Mouse (Mus musculus) brain, embryonic 14.5 days (tissue): ENCODE results near the gene Poldip3. TPM values are rescaled to one million over a fixed set of nuclear protein-coding genes. Genes with fewer than 3 reads are reported as not detected.

Experiments used
- DNase-seq: peaks from one replicate; pipeline ENCODE4 v3.0.0-alpha.2; 2011; ENCODE audit warnings: low read depth
- CTCF ChIP-seq: fragments of 200-500 bp; IDR thresholded peaks from 2 replicates; pipeline ENCODE4 v1.5.1; 2012; ENCODE audit warnings: inconsistent platforms, mild to moderate bottlenecking, moderate library complexity, borderline replicate concordance; ENCODE audit not compliant: insufficient read depth, insufficient read length; ENCODE audit errors: extremely low read depth
- POLR2A ChIP-seq: fragments of 200-500 bp; IDR thresholded peaks from 2 replicates; pipeline ENCODE4 v1.6.1; 2012; ENCODE audit warnings: mild to moderate bottlenecking, inconsistent platforms, borderline replicate concordance; ENCODE audit not compliant: poor library complexity, insufficient read depth, insufficient read length, severe bottlenecking; ENCODE audit errors: extremely low read depth
- polyA plus RNA-seq: library from polyadenylated mRNA; depleted of rRNA; stranded (reverse); fragments of >200 nt; gene quantifications from 2 replicates; pipeline ENCODE4 v1.2.3, GENCODE M21; 2012; rRNA removed

Gene Poldip3
- polyA plus RNA-seq, result 92.9 and 101 TPM in 2 replicates

DNA sequence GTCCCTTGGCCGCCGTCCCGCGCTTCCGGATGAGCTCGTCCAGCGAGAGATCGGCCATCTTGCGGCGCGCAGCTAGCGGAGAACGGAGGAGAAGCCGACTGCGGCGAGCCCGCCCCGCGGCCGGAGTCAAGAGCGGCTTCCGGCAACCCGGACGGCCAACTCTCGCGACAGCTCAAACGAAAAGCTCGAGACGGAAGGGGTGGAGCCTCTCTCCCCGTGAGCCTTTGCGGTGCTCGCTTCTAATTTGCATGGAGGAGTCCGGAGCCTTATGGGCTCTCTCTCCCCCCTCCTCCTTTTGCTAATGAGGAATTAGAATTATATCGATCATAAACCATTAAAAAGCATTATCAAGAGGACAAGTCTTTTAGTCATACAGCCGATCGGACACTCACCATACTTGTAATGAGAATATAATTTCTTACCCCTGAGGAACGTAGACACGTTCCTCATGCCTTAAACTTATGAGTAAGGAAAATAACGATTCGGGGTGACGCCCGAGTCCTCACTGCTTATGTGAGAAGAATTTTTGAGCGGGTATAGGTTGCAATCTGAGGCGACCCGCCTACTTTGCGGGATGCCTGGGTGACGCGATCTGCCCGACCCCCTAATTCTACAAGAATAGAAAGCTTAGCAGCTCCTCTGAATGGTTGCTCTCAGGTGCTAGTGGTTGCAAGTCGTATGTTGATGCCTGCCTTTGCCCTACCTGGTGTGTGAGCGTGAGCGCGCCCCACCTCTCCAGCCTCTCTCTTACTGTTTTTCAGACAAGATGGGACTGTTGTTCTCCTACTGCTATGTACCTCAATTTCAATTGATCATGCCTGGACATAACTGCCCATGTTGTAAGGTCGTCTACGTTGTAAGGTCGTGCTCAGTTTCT lies at the start of gene Poldip3:
Gene Poldip3 (minus strand): TSS at position 189 of the 877 bp plus-strand sequence.
- DNase-seq, result peak; percentile 99
- TF ChIP-seq POLR2A, result peak; percentile 85
- TF ChIP-seq CTCF, result no peak

DNA sequence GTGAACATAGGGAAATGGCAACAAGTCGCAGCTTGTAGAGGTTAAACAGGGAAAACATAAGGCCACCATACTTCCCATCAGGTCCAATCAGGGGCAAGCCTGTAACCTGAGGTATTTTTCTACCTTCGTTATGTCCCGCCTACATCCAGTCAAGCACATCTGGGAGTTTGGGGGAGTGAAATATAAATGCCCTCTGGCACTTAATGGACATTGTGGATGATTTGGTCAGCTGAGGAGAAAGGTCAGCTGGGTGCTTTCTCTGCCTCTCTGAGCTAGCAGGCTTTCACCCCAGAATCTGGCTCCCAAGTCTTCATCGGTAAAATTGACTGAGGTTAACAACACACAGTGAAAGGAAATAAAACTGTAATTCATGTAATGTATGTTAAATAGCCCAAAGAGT lies 44.2 kb upstream of the Poldip3 start:
- no peak for DNase-seq
- TF ChIP-seq CTCF, result no peak
- TF ChIP-seq POLR2A, result no peak

DNA sequence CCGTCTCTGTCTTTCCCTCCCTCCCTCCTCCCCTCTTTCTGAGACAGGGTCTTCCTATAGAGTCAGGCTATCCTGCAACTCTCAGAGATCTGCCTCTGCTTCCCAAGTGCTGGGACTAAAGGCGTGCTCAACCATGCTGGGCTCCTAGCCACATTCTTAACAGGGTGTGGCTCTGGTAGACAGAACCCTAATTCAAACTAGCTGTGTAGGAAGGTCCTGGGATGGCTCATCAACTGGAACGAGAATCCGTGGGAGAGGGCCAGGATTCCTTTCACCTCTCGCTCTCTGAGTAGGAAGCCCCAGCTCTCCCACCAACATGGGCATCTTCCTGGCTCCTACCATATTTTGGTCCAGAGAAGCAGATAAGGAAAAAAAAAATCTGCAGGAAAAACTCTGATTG lies 33.2 kb upstream of the Poldip3 start:
- DNase-seq, result no peak
- TF ChIP-seq CTCF (no peak), POLR2A (no peak)

DNA sequence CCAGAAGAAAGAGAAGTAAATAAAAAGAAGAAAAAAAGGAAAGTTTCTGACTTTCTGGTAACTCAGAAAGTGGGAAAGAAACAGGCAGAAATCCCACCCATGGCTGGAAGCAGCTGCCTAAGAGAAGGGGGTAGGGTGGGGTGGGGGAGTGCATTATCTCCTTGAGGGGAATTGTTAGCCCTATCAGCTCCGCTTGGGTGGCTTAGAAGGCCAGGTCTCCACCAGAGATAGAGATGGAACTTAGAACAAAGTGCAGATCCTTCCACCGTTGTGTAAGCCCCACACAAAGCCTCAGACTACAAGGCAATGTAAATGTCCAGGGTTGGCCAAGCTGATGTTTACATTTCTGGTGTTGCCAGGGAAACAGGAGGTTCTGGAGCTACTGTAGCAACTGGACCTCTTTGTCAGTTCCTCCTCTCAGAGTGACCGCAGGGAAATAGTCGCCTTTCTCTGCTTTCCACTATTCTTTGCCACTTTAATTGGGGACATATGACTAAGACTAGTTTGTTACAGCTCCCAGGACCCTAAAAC lies 32.7 kb upstream of the Poldip3 start:
- no peak for TF ChIP-seq POLR2A
- no peak for TF ChIP-seq CTCF
- peak; percentile 13 for DNase-seq

DNA sequence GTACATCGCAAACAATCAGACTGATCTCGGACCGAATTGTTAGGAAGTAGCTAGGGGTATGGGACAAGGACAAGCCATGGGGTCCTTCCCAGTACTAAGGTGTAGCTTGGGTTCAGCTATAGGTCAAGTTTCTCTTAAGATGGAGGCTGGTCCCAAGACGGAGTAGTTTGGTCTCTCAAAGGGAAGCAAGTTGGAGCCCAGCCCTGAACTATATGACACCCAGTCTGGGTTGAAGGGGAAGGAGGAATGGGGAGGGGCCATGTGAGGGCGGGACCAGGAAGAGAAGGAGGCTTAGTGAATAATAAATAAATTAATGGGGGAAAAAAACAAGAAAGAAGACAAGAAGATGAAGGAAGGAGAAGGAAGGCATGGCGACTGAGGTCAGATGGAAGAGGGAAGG lies 30.8 kb upstream of the Poldip3 start:
- TF ChIP-seq CTCF (no peak), POLR2A (no peak)
- no peak for DNase-seq

DNA sequence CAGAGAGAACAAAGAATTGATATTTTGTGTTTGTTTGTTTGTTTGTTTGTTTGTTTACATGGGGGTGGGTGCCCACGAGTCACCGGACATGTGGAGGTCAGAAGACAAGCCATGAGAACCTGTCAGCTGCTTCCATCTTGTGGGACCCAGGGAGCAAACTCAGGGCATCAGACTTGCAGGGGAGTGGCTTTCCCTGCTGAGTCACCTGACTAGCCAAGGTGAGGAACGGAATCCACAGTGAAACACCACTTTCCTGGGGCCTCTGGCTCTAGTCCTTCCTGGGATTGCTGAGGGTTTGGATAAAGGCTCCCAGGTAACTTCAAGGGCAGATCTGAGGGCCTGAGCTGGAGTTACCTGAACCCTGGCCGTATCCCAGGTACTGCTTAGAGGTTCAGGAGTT lies 27.5 kb upstream of the Poldip3 start:
- TF ChIP-seq CTCF (no peak), POLR2A (no peak)
- DNase-seq, result no peak

DNA sequence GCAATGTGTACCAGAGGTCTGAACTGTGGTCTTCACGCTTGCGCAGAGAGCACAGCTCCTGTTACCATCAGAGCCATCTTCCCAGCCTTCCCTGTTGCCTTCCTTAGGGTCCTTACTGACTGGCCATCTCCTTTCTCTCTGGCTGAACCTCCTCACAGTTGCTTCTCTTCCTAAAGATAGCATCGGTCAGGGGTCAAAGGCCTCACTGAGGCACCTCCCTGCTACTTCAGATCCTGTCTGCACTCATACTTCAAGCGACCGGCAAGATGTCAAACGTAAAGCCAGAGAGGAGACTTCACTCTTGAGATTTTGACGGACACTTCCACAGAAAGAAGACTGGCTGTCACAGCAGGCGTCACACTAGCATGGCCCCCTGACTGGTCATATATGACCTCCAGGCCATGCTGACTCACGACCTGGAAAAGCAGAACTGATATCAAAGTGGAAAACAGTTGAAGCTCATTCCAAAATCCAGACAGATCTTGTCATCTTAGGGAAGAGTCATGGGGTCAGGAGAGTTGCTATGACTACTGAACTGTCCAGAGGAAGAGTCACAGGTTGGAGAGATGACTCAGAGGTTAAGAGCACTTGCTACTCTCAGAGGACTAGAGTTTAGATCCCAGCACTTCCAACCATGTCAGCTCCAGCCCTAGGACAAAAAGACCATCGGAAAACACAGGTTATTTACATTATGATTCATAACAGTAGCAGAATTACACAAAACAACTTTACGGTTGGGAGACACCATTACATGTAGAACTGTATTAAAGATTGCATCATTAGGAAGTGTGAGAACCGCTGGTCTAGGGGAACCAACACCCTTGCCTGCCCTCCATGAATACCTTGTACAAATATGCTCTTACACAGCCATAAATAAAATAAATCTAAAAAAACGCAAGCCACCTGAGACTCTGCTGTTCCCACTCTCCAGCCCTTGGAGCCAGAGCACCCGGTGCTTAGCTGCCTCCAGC lies 25.0 kb upstream of the Poldip3 start:
- no peak for TF ChIP-seq CTCF
- no peak for TF ChIP-seq POLR2A

DNA sequence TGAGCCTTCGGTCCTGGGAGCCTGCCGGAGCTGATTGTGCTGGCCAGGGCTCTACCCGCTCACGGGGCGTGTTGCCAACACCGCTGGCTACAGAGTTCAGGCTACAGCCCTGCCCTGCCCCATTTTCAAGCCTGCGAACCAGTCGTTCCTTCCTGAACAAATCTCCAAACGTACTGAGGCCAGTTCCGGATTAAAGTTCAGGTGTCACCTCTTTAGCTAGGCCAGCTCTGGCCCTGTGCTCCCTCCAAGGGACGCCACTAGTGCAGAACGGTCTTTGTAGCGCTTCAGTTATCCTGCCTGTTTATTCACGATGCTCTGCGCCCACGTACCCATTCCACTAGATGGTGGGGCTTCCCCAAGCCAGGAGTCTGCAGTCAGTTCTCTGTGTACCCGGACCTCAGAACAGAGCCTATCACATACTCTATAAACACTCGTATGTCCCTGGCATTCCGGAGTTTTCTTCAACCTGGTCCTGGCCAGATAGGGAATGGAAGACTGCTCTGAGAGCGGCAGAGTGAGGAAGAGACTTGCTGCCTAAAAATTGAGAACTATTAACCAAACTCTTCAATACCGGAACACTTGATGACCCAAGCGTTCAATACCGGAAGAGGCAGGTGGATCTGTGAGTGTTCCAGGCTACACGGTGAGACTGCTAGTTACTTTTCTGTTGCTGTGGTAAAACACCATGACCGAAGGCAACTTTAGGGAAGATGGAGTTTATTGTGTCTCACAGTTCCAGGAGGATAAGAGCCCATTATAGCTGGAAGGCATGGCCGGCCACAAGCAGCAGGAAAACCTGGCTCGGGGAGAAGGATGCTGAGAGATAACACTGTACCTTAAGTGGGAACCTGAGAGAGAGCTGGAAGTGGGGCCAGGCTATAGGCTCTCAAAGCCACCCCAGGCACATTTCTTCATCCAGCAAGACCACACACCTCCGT lies 23.6 kb upstream of the Poldip3 start, which contains the start of gene Cyb5r3:
Gene Cyb5r3 (minus strand): TSS at position 101 of the 938 bp plus-strand sequence.
- TF ChIP-seq POLR2A, result no peak
- TF ChIP-seq CTCF, result no peak
- DNase-seq, result peak; percentile 61

More for the DNA sequence above, 25.0 kb upstream of the Poldip3 start:
- no peak for DNase-seq

DNA sequence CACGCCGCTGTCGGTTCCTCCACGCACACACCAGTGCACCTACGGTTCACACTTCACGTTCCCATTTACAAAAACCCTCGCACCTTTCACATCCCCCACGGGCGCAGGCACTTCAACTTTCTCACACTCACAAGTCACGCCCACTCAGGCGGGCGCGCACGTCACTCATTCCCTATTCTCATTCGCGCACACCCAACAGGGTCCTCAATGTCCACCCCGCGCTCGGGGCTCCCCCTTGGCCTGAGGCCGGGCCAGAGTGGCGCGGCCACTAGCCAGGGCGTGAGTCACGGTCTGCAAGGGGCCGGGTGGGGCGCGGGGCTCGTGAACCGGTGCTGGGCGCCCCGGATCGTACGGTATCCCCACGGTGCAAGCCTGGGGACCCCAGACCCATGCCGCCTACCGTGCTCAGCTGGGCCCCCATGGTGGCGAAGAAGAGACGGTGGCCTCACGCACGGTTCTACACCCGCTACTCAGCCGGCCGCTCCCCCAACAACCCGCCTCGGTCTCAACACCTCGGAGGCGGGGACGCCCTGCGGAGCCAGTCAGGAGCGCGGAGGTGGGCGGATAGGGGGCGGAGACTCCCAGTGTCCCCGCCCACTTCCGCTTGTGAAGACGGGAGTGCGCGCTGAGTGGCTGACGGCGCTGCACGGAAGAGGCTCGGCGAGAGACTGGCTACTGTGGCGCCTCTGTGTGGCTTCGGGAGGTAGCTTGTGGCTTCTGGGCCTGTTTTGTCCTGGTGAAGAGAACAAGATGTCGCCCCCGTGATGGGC lies 22.7 kb upstream of the Poldip3 start:
- TF ChIP-seq CTCF (peak; percentile 41; the same call in 1 of the 2 replicates), POLR2A (0 out of 2 replicates have a peak, but pooled peaks have one; percentile 76)
- peak; percentile 99 for DNase-seq

DNA sequence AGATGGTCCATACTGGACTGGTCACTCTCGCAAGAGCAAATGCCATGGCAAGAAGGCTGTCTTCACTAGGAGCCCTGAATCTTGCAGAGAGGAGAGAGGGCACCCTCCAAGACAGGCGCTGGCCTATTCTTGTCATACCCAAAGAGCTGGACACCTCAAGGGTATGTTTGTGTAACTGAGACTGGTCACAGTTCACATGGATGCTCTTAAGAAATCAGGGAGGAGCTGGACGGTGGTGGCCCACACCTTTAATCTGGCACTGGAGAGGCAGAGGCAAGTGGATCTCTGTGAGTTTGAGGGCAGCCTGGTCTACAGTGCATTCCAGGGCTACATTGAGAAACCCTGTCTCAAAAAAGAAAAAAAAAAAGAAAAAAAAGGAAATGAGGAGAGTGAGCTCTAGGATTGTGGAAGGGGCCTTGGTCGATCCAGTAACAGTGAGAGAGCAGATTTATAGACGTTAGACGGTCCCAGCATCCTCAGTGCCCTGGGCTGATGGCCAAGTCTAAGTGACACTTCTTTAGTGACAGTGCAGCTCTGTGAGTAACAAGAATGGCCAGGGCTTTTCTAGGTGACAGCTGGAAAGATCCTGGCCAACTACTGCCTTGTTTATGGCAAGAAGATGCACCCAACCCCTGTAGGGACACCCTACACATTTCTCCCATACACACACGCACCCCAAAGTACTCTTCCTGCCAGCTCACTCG lies 21.9 kb upstream of the Poldip3 start:
- TF ChIP-seq POLR2A, result no peak
- DNase-seq, result peak; percentile 41
